Mouse (Mus musculus) liver, postnatal 0 days (tissue): ENCODE results near the gene Myh9.

Experiments used
- CTCF ChIP-seq: sonication (generic); IDR thresholded peaks from 2 replicates; pipeline ENCODE4 v1.5.1; 2016; ENCODE audit warnings: antibody characterized with exemption, low read depth
- EP300 ChIP-seq: IDR thresholded peaks from 2 replicates; pipeline ENCODE4 v1.6.1; 2016; ENCODE audit warnings: antibody characterized with exemption, low read depth, mild to moderate bottlenecking

GRCm38 (mm10) chr15:77794908-77795356 is 47.0 kb downstream of the Myh9 start:
- TF ChIP-seq EP300 (no peak), CTCF (no peak)
